Mouse (Mus musculus): Measurements from ENCODE around the gene Tmem217.
"Not testable (repeated sequence)": the region's sequence is repeated elsewhere in the genome, so short reads cannot be mapped to it uniquely, and the experiment has no call there.

Gene Tmem217

DNA sequence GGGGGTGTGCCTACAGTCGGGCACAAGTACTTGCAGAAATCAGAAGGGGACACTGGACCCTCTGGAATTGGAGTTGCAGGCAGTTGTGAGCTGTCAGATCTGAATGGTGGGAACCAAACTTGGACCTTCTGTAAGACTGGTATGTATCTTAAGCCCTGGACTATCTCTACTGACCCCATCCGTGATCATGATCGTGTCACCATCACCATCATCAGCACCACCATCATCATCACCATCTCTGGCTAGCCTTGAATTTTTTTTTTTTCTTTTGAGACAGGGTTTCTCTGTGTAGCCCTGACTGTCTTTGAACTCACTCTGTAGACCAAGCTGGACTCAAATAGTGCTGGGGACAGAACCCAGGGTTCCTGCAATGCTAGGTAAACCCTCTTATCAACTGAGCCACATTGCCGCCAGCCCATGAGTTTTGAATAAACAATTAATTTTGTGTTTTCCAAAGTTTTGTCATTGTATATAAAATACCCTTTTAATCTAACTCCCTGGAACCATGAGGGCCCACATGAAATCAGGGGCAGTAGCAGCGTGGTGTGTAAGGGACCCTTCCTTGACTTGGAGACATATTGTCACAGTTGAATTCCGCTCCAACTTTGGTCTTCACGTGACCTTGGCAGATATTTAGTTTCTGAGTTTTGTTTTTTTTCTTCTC lies 50.0 kb downstream of the Tmem217 start:
- no peak for DNase-seq (ENCODE audit: low spot score in 2 of 2)

GRCm38 (mm10) chr17:29500802-29501469 lies 51.2 kb downstream of the Tmem217 start:
- DNase-seq (ENCODE audit: low spot score in 2 of 2) = no peak

GRCm38 (mm10) chr17:29500243-29500740 lies 51.9 kb downstream of the Tmem217 start:
- DNase-seq (ENCODE audit: low spot score in 2 of 2) = no peak

- no peak for DNase-seq (ENCODE audit: low spot score in 2 of 2)
Measured at GRCm38 (mm10) chr17:29499511-29499910, 52.7 kb downstream of the Tmem217 start.

DNA sequence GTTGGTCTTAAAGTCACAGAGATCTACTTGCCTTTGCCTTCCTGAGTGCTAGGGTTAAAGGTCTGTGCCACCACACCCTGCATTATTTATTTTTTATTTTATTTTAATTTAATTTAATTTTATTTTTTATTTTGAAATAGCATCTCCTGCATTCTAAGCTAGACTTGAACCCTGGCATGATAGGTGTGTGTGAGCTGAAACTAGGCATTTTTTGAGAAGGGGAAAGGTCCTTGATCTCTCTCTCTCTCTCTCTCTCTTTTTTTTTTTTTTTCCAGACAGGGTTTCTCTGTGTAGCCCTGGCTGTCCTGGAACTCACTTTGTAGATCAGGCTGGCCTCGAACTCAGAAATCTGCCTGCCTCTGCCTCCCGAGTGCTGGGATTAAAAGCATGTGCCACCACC lies 53.2 kb downstream of the Tmem217 start:
- not testable (repeated sequence) for DNase-seq (ENCODE audit: low spot score in 2 of 2)

DNA sequence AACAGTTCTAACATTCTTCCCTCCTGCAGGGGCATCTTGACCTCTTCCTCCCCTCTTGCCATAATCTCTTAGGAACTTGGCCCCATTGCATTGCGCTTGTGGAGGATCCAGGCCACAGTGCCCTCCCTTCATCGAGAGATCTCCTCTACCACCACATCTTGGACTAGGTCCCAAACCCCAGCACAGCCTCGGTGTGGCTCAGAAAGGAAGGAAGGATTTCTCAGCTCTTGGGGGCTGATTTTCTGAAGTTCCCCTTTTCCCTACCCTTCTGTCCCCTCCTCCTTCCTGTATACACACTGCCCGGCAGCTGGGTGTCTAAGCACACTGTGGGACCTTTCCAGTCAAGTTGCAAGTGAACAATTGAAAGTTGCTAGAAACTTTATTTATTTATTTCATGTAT lies 54.2 kb downstream of the Tmem217 start:
- DNase-seq (ENCODE audit: low spot score in 2 of 2) = no peak

GRCm38 (mm10) chr17:29497481-29497880 lies 54.7 kb downstream of the Tmem217 start:
- not testable (repeated sequence) for DNase-seq (ENCODE audit: low spot score in 2 of 2)

DNA sequence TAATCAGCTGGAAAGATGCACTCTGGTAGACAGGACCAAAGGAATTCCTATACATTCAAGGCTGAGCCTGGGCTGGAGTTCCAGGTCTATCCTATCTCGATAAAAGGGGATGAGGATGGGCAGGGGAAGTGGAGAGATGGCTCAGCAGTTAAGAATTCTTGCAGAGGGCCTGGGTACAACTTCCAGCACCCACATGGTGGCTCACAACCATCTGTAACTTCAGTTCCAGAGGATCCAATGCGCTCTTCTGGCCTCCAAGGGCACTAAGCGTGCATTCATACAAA lies 55.2 kb downstream of the Tmem217 start:
- no peak for DNase-seq (ENCODE audit: low spot score in 2 of 2)

DNA sequence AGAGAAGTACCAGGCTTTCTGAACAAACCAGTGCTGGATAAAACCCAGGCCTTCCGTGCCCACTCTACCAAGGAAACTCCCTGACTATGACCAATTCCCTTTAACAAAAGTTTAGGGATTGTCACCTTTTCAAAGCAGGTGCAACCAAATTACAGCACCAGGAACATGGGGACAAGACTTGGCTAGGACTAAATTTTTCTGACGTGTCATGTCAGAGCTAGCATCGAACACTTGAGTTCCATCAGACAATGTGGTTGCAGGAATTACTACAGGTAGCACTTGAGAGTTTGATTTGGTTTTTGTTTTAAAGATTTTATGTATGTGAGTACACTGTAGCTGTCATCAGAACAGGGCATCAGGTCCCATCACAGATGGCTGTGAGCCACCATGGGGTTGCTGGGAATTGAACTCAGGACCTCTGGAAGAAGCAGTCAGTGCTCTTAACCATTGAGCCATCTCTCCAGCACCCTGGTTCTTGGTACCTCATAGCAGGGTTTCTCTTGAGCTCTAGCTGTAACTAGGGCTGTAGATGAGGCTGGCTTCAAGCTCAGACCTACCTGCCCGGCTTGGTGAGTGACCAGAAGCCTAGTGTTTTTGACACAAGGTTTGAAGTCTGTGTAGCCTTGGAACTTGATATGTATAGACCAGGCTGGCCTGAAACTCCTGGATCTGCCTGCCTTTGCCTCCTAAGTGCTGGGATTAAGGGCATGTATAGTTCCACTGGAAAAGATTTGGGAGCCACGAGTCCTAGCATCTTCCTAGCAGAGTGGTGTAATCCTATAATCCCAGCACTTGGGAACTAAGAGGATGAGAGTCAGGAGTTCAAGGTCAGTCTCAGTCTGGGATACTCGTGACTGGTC lies 55.7 kb downstream of the Tmem217 start:
- DNase-seq (ENCODE audit: low spot score in 2 of 2) = no peak

GRCm38 (mm10) chr17:29494732-29495076 lies 57.5 kb downstream of the Tmem217 start:
- no peak for DNase-seq (ENCODE audit: low spot score in 2 of 2)

DNA sequence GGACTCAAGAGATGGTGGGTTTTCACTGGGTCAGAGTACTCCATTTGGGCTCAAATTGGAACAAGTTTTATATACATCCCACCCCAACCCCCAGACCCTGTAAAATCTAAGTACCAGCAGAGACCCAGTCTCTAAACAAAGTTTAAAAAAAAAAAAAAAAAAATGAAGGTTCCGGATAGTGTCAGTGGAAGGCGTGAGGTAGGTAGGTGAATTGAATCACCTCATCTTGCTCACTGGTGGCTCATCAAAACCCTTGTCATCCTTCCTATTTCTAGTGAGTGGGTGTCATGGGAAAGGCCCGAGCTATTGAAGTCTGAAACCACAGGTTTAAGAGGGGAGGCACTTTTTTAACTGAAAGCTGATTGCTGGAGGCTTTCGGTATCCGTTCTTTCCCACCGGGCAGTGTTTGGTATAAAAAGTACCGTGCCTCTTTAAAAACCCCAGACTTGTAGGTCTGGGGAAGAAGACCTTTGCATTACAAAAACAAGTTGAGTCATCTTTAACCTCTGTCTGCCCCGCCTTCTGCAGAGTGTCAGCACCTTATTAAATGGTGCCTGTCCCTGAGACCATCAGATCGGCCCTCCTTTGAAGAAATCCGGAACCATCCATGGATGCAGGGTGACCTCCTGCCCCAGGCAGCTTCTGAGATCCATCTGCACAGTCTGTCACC lies 58.0 kb downstream of the Tmem217 start:
- no peak for DNase-seq (ENCODE audit: low spot score in 2 of 2)

- DNase-seq (ENCODE audit: low spot score in 2 of 2) = no peak
Measured at GRCm38 (mm10) chr17:29493461-29493980, 58.7 kb downstream of the Tmem217 start.

DNA sequence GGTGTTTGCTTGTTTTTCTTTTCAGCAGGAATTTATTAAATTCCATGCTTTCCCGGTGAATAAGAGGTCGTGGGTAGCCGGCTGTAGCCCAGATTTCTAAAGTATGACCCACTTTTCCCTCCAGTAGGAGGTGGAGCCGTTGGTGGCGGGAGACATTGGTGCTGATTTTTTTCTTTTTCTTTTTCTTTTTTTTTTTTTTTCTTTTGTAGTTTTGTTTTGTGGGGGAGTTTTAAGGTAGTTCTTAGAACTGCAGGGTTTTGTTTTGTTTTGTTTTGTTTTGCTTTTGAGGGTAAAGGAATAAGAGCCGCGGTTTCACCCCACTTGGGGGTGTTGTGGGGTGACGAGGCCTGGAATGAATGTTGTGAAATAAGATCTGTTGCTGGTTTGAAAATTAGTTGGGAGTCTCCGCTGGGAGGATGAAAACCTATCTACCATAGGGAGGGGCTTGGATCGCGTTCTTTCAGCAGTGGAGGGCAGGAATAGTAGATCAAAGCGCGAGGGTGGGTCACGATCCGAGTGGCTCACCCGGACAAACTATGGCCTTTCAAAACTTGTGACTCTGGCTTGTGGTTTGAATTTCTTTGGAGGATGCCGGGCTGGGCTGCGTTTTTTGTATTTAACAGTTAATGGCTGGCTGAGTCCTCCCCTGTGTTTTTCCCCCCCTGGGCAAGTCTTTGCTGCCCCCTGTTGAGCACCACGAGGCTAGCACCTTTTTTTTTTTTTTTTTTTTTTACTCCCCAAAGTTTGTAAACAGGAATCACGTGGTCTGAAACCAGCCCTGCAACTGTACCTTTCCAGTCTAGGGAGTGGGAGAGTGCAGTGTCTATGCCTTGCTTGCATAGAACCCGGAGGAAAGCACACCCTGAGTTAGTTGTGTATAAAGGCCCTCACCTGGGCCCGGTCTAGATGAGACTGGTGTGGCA lies 59.7 kb downstream of the Tmem217 start:
- DNase-seq (ENCODE audit: low spot score in 2 of 2) = peak; percentile 47 to 55

DNA sequence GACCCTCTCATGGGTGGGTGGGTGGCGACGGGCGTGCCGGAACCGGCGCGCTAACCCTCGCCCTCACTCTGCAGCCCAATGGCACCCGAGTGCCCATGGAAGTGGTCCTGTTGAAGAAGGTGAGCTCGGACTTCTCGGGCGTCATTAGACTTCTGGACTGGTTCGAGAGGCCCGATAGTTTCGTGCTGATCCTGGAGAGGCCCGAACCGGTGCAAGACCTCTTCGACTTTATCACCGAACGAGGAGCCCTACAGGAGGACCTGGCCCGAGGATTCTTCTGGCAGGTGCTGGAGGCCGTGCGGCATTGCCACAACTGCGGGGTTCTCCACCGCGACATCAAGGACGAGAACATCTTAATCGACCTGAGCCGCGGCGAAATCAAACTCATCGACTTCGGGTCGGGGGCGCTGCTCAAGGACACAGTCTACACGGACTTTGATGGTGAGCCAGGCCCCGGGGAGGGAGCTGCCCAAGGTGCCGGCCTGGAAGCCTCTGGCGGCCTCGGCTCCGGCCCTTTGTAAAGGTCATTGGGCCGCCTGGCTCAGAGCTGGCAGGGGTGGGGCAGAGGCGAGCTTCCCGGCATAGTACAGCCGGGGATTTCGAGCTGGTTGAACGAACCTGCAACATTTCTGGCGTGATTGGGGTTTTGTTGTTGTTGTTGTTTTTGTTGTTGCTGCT lies 60.5 kb downstream of the Tmem217 start:
- DNase-seq (ENCODE audit: low spot score in 2 of 2) = peak in 1 of 2 experiments; percentile 37

DNA sequence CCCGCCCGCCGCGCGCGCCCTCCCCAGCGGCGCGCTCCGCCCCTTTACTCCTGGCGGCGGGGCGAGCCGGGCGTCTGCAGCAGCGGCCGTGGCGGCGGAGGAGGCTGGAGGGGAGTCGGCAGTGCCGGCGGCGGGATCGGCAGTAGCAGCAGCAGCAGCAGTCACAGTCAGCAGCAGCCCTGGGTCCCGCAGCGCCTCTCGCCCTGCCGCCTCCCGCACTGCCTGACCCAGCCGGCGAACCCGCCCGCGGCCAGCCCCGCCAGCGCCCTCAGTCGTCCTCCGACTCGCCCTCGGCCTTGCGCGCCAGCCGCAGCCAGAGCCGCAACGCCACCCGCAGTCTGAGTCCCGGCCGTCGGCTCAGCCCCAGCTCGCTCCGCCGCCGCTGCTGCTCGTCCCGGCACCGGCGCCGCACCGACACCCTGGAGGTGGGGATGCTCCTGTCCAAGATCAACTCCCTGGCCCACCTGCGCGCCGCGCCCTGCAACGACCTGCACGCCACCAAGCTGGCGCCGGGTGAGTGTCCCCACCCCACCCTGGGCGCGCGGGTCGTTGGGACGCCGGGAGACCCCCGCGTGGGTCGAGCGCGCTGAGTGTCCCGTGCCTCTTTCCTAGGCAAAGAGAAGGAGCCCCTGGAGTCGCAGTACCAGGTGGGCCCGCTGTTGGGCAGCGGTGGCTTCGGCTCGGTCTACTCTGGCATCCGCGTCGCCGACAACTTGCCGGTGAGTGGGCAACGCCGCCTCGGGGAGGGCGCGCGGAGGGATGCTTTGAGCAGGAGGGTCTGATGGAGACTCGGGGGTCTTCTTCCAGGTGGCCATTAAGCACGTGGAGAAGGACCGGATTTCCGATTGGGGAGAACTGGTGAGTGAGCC lies 61.2 kb downstream of the Tmem217 start, which contains the start of gene Pim1:
Pim1 (plus strand) TSS at position 41 of the 869 bp plus-strand sequence.
- DNase-seq (ENCODE audit: low spot score in 2 of 2) = peak in 1 of 2 experiments; percentile 47

DNA sequence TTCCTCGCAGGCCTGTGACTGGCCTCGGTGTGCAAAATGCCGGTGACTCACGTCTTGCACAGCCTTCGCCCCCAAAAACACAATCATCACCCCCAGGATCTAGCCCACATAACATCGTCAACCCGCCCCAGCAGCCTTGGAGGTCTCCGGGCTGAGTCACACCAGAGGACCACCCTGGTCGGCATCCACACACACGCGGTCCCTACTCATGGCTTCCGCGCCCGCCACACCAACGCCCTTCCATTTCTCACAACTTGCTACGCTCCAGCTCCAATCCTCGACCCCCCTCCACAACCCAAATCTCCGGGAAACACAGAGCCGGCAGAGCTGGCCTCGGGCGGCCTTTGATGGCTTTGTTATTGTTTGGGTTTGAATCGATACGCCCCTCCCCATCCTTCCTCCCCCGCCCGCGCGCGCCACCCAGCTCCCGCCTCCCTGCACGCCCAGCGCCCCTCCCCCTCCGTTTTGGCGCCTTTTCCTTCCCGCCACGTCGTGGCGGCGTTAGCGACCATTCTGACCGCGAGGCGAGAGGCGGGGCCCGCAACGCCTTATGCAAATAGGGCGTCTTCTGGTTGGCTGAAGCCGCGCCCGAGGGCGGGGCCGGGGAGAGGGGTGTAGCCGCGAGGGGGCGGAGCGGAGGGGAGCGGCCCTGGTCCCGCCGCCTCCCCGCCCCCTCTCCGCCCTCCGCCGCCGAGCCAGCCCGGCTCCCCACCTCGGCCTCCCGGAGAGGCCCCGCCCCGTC lies 62.0 kb downstream of the Tmem217 start:
- peak; percentile 91 to 93 for DNase-seq (ENCODE audit: low spot score in 2 of 2)

DNA sequence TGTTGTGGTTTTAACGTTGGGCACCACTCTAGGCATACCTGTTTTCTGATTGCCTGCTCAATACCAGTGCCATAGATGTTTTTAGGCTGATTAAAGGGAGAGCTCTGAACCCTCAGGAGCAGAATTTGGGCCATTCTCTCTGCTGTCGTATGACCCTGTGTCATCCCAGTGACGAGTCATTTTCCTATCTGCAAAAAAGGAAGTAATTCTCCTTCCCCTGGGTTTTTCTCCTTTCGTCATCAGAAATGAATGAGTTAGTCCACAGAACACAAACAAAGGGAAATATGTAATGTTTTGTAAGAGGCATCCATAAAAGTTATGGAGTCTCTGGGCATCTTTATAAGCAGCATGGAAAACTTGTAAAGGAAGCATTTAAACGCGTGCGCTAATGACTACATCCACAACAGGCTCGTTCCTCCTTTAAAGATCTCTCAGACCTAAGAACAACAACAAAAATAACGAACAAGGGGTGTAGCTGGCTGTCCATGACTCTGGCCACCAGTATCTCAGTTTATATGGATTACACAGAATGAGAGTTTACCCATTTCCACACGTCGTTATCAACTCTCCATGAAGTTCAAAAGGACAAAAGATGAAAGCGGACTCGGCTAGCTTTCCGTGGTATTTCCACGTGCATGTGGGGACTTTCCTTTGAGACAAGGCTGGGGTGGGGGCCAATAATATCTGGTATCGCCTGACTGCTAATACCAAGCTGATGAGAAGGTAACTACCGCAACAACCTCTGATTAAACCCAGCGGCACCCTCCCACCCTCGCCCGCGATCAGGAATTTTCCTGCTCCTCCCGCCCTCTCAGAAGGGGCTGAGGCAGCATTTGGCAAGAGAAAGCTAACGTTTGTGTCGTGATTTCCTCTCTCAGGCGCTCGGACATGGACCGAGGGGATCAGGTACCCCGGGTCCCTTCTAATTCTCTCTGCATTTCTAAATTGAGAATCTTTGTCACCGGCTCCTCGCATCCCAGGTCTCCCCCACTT lies 62.9 kb downstream of the Tmem217 start:
- no peak for DNase-seq (ENCODE audit: low spot score in 2 of 2)
